Mouse (Mus musculus) heart, postnatal 36 days (tissue): ENCODE results near the gene Tsnaxip1. TPM values are rescaled to one million over a fixed set of nuclear protein-coding genes. Genes with fewer than 3 reads are reported as not detected.
A peak's percentile ranks its signal among the peaks of the same experiment; 100 is the strongest.

Source experiments
- DNase-seq, 2 experiments: peaks; one replicate each; pipeline ENCODE4 v3.0.0; 2021 to 2022
- intact Hi-C: fragments of 180-260 bp; cut with DNase I; formaldehyde crosslinking; loops from one replicate; pipeline ENCODE4 v1.15.1; 2025
- total RNA-seq, 2 experiments: library from RNA; stranded (reverse); gene quantifications; 2 replicates each; pipeline ENCODE4 v1.2.3; 2021

The Tsnaxip1 gene
- total RNA-seq, result not detected

DNA sequence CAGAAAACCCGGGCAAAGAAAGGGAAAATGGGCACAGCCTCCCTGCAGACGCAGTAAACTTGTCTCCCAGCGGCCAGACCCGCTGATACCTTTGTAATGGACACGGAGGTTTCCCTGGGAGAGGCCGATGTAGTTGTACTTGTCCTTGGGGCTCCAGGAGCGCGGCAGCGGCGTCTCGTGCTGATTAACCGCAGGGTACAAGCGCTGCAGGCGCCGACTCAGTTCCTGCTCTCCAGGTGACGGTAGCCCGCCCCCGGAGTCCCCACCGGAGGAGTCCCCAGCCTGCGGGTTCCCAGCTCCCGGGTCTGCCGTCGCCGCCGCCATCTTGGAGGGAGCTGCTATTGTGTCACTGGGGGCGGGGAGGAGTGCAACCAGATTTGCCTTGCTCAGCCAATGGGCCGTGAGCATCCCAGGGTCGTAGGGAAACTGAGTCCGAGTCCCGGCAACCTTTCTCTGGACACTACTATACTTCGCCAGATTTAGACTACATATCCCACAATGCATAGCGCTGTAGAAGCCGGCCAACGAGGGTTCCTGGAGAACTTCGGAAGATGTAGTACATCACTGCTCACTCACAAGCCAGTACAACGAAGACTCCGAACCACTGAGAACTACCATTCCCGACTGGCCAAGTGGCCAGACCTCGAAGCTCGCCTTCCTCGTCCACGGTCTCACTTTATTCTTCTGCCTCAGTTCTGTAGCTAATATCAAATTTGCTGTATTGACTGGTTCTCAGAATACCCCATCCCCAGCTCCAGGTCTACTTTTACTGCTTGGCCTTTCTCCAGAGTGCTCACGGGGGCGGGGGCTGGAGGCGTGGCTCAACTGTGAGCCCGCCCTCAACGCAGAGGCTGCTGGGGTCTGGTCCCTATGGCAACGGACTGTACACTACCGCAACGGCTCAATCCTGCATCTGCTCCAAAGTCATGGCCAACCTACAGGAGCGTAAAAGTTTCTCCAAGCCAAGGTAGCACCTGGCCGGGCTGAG is at the start of gene Tsnaxip1, which contains the start of gene Ranbp10:
Gene Tsnaxip1 (plus strand): TSS at position 871 of the 988 bp plus-strand sequence.
Gene Ranbp10 (minus strand): TSS at position 490 of the 988 bp plus-strand sequence.
- DNase-seq, result peak; percentile 89 to 94
- intact Hi-C loops, result no loop called here

DNA sequence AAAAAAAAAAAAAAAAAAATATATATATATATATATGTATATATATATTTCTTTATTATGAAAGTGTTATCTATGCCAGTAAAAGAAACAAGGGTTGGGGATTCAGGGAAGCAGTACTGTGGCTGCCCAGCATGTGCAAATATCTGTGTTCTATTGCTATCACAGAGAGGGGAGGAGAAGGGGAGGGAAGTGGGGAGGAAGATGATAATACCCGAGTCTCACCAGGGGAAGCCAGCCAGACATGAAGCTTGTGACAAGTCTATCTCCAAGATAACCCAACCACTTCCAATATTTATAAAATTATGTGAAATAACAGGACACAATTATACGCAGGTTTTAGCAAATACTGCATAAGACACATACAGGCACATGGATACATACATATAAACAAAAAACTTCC is 49.7 kb upstream of the Tsnaxip1 start:
- intact Hi-C loops, result no loop called here
- no peak for DNase-seq

DNA sequence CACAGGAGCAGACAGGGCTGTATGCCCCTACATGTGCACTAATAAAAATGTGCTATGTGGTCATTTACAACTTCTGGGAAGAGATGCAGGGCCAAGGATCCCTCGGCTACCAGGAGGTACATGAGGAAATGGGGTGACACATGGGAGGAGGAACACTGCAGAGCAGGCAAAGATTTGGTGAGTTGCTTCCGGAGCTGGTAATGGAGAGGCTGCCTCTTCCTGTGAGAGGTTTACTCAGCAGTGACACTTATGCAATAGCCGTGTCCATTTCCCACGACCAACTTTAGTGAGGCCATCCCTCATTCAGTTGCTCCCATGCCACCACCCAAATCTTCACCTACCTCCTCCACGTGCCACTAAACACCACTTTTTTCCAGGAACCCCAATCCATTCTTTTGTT is 47.2 kb upstream of the Tsnaxip1 start:
- intact Hi-C loops, result no loop called here
- DNase-seq, result no peak

DNA sequence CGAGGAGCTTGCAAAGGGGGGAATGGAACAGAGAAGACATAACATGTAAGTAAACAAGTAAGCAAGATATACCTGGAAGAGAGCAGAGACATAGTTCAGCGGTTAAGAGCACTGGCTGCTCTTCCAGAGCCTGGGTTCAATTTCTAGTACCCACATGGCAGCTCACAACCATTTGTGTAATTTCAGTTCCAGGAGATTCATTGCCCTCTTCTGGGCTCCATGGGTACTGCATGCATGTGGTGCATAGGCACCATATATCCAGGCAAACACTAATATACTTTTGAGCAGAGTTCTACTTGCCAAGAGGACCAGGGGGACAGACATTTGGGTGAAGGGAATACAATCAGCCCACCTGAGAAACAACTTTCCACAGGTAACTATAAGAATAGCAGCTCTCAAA is 39.3 kb upstream of the Tsnaxip1 start:
- intact Hi-C loops, result loop anchor here (2.0 kb wide), 1 partner anchor 73 kb away; no protein-coding TSS in a partner anchor
- peak; percentile 47 to 70 for DNase-seq

DNA sequence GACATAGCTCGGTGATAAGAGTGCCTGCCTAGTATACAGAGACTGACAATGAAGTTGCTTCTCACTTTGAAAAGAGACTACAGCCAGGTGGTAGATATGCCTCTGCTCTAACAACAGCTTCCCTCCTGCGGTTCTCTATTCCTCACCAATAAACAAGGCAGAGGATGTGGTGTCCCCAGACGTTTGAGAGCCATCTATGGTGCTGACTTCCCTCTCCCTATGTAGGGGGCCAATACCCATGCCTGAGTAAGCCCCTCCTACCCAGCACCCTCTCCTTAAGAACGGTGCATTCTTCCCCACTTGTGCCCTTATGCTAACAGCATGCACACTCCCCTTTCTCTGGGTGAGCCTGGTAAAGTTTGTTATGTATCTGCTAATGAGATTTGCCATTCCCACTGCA is 38.6 kb upstream of the Tsnaxip1 start:
- no peak for DNase-seq
- intact Hi-C loops, result loop anchor here (2.0 kb wide), 1 partner anchor 74 kb away; no protein-coding TSS in a partner anchor

DNA sequence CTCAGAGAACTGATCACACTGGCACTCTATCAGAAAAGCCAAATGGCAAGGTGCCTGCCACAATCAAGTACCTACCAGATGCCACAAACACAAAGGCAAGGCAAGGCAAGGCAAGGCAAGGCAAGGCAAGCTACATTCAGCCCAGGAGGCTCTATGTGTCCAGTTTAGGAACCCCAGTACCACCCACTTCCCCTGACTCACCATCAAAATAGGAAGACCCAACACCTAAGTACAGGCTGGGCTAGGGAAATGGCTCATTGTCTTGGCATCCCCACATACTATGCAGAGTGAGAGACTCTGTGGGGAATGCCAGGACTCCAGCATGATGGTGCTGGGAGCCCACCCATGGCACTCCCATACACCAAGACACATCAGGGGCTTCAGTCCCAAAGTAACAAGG is 37.9 kb upstream of the Tsnaxip1 start:
- no peak for DNase-seq
- intact Hi-C loops, result loop anchor here (2.0 kb wide), 1 partner anchor 75 kb away; no protein-coding TSS in a partner anchor

DNA sequence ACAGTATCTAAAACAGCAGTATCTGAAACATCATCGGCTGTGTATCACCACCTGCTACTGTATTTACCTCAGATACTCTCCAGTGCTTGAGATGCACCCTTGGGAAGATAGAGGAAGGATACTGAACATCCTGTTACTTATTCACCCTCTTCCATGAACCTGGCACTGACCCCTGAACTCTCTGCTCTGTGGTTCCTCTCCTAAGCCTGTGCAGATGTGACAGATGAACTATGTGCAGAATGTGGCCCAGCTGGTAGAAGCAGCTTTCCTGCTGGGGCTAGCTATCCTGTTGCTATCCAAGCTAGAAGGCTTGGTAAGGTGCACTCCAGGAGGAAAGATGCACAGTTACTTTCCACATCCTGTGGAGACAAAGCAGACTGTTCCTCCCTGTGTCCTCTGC is 34.2 kb upstream of the Tsnaxip1 start:
- intact Hi-C loops, result no loop called here
- no peak for DNase-seq

DNA sequence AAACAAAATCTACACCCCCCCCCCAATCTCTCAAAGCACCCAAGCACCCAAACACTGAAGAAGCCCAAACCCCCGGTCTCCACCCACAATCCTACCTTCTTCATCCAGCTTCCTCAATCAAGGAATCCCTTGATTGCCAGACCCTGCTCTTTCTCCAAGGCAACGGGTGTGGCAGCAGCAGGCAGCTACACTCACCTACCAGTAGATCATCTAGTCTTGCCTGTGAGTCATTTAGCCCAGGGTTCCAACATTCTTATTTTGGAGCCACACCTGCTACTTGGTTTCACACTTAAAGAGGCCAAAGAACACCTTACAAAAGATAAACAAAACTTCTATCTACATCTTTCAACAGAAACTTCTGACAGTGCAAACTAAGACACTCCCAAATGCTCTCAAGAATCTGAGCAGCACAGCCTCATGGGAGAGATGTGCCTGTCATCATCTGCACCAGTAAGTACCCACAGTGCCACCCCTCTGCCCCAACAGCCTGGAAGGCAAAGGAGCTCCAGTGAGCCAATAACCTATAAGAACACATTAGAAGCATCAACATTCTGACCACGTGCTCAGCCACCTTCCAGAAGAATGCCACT is 33.4 kb upstream of the Tsnaxip1 start:
- no peak for DNase-seq
- intact Hi-C loops, result no loop called here

DNA sequence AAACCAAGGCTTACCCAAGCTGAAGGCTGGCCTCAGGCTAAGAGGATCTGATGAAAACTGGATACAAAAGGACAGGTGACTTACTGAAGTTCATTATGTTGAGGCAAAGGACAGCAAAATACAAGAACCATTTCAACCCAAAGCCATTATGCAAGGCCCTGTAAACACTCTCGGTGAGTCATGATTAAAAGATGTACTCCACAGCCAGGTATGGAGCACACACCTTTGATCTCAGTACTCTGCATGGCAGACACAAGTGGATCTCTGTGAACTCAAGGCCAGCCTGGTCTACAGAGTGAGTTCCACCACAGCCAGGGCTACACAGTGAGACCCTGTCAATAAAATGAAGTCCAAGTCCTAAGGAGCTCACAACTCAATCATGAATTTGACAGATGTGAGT is 31.7 kb upstream of the Tsnaxip1 start:
- intact Hi-C loops, result no loop called here
- DNase-seq, result no peak

DNA sequence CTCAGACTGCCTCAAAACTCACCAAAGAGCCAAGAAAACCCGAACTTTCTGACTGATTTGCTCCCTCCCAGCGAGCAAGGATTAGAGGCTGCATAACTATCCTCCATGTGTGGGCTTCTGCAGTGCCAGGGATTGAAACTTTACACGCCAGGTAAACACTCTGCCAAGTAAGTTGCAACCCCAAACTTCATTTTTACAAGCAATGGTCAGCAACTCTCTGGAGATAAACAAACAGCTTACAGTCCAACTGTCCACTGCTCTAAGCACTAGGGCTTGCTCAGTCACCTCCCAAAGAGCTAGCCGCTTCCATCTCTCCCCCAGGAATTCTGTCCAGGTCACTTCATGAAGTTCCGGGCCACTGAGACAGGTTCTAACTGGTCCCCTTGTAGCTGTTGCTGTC is 29.1 kb upstream of the Tsnaxip1 start:
- intact Hi-C loops, result no loop called here
- DNase-seq, result no peak

DNA sequence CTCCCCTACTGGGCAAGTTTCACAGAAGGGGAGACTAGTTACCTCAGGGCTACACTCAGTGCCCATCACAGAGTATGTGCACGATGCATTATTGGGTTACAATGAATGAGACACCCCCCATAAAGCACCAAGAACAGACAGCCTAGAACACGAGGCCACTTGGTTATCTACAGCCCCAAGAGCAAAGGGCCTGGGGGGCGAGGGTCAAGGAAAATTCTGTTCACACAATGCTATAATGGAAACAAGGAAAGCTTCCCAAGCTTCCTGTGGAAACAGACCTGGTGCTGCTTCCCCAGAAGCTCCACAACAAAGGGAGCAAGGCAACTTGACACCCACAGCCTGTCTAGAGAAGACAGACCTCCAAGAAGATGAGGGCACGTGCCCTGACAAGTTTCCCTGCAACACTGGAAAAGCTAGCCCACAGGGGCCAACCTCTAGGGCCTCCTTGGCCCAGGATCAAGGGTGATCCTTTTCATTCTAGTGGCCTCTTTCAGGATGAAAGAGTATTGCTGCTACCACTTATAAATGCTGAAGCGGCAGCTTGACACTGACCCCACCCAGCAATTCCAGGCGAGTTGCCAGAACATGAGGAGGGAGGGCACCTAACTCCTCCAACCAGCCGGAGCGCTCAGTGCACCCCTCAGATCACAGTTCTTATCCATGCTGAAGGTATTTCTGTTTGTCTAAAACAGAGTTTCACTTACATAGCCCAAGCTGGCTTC is 28.3 kb upstream of the Tsnaxip1 start:
- intact Hi-C loops, result no loop called here
- peak; percentile 76 to 79 for DNase-seq

DNA sequence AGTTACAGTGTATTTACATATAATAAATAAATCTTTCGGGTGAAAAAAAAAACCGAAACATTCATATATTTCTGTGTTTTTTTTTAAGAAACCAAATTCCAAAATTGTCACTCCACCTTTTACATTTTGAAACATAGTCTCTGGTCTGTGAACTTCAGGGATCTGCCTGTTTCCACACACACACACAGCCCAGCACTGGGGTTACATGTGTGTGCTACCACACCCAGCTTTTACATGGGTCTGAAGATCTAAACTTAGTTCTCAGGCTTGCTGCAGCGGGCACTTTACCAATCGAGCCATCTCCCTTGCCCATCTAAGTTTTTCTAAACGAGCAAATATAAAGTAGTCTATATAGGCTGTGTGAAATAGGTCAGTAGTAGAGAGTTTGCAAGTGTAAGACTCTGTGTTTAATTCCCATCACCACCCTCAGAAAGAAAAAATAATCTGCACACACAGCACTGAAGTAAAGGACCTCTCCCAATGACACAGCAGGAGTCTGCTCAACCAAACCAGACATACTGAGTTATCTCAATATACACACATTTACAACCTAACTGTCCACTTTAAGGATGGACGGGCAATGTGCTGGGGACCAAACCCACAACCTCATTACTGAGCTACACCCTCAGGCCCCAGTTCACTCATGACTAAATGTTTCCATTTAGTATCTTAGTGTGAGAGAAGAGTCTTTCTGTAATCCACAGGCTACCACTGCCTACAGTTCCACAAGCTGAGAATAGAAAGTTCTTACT is 26.2 kb upstream of the Tsnaxip1 start:
- DNase-seq, result no peak
- intact Hi-C loops, result no loop called here

DNA sequence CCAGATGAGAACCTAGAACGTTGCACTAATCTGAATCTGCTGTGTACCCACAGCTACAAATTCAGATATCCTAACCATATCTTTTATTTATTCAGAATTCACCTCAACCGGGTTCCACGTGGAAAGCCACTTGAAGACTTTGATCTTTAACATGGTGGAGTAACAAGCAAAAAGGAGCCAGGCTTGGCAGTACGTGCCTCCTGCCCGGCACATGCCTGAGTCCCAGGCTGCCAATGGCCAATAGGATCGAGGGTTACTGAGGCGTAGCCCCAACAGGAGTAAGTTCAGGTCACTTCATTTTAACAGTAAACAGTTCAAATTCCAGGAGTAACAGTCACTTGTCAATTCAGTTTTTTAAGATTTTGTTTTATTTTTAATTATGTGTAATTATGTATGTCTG is 22.7 kb upstream of the Tsnaxip1 start:
- intact Hi-C loops, result no loop called here
- DNase-seq, result no peak

DNA sequence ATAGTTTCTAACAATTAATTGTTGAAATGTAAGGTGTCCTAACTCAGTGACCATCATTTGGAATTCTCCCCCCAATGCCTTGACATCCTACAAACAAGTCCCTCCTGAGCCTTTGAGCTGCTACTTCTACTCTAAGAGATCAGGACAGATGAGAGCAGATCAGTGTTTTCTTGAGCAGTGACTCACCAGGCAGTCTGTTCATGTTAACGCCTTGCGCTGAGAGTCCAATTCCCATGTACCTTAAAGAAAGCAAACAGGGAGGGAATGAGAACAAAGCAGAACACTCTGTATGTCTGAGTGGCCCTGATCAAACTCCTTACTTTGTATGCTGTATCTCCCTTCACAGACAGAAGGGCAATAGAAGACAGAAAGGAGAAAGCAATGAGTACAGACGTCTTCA is 22.2 kb upstream of the Tsnaxip1 start:
- DNase-seq, result no peak
- intact Hi-C loops, result no loop called here

DNA sequence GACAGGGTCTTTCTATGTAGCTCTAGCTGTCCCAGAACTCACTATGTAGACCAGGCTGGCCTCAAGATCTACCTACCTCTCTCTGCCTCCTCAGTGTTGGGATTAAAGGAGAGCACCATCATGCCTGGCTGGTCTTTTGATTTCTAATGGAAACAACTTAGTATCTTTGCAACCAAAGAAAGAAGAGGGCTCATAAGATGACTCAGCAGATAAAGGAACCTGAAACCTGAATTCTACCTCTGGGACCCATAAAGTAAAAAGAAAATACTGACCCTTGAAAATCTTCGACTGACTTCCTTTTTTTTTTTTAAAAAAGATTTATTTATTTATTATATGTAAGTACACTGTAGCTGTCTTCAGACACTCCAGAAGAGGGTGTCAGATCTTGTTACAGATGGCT is 21.6 kb upstream of the Tsnaxip1 start:
- intact Hi-C loops, result no loop called here

DNA sequence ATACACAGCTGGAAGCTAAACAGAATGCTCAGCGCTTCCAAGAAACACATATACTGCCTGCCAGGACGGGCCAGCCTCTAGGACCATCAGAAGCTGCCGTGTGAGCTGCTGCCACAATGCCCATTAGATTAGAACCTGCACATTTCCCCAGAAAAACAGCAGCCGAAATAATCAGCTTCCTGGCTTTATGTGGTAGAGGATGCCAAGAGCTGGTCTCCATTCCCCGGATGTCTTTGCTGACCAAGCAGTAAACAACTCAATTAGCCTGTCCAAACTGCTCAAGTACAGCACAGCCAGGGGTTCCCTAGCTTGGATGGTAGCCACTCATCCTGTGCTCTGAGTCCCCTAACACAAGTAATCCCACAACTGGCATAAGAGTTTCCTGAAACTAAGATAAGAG is 19.8 kb upstream of the Tsnaxip1 start:
- intact Hi-C loops, result no loop called here
- DNase-seq, result no peak

More for the DNA sequence above, 21.6 kb upstream of the Tsnaxip1 start:
- DNase-seq, result no peak

DNA sequence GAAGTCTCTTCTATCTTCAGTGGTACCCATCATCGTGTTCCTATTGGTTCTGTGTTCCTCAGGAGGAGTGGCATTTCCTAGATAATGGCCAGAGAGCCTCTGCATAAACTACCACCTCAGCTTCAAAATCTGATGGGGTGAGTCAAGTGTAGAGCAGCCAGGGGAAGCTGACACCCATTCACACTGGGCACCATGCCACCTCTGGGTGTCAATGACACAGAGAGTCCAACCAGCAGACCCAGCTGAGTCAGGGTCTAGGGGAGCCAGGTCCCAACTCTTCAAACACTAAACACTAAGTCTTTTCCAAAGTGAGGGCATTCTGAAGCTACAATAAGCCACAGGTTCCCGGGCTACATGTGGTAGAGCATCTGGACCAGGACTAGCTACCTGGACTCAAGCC is 19.1 kb upstream of the Tsnaxip1 start:
- peak; percentile 22 to 33 for DNase-seq
- intact Hi-C loops, result no loop called here

DNA sequence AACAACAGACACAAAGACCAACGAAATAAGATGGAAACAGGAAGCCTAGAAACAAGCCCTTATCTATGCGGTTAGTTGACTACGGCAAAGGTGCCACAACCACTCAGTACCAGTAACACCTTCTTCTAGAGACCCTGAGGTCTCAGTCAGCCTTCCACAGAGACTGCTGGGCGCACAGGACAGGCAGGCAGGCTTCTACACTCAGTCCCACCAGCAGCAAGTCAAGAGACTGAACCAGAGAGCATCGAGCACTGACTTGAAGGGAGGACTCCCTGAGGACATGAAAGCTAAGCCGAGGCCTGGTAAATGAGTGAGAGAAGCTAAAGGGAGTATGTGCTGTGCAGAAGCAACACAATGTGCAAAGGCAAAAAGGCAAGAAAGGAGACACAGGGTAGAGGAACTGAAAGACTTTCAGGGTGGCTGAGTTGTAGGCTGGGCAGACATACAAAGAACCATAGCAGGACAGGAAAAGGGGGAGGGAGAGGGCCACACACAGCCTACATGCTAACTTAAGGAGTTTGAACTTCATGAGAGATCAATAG is 17.2 kb upstream of the Tsnaxip1 start:
- no peak for DNase-seq
- intact Hi-C loops, result no loop called here

DNA sequence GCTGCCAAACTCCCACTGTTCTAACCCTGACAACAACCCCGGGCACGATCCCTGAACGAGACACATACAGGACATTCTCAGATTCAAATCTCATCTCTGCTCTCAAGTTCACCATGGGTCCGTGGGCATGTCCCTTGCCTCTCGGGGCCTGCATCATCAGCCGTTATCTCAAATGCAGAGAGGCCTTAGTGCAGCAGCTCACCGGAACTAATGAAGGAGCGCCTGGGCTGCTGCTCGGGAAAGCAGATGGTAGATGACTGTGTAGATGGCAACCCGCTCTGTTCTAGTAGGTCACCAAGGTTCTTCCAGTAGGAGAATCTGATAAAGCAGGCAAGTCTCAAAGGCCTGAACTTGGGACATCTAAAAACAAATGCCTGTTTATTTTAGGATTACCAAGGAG is 16.5 kb upstream of the Tsnaxip1 start:
- no peak for DNase-seq
- intact Hi-C loops, result no loop called here

DNA sequence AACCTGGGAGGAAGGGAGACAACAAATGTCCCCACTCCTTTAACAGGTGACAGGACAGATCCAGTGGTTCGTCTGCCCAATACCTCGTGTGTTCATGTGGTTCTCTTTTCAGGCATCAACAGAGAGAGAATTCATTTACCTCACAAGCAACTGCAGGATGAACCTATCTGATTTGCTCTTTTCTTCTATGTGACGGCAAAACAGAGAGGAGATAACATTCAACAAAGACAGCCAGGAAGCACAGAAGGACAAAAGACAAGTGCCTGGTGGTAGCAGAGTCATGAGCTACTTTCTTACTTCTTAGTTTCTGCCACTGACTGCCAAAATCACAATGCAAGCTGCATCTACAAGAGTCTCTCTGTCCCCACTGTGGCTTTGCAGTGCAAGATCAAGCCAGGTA is 16.0 kb upstream of the Tsnaxip1 start:
- DNase-seq, result no peak
- intact Hi-C loops, result no loop called here
